Mouse (Mus musculus): ENCODE results near the gene Trim80.

DNA sequence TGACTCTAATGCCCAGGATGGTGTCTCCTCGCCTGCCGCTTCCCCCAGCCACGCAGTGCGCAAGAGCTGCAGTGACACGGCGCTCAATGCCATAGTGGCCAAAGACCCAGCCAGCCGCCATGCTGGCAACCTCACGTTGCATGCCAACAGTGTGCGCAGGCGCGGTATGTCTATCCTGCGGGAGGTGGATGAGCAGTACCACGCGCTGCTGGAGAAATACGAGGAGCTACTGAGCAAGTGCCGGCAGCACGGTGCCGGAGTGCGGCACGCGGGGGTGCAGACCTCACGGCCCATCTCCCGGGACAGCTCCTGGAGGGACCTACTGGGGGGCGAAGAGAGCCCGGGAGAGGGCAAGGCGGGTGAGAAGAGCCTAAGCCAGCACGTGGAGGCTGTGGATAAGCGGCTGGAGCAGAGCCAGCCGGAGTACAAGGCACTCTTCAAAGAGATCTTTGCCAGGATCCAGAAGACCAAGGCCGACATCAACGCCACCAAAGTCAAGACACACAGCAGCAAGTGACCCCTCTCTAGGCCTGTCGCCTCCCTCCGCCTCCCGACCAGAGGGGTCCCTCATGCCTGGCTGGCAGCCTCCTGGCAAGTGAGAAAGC is 46.5 kb upstream of the Trim80 start:
- TF ChIP-seq CTCF (IDR thresholded peaks at IDR 0.05; ENCODE audit: low read depth, low read length) = no peak
- no peak for TF ChIP-seq POLR2A (IDR thresholded peaks at IDR 0.05; ENCODE audit: extremely low read depth, insufficient read depth, low read length)
